Mouse (Mus musculus) kidney, postnatal 36 days (tissue): Measurements from ENCODE around the gene Nf1.
A peak's percentile ranks its signal among the peaks of the same experiment; 100 is the strongest.

ENCODE experiments used
- DNase-seq, 2 experiments: peaks; one replicate each; pipeline ENCODE4 v3.0.0; 2021 to 2022; ENCODE audit warnings: mixed read lengths in 2 of 2

The Nf1 gene

GRCm38 (mm10) chr11:79329585-79329984, 9.9 kb upstream of the Nf1 start:
- DNase-seq: no peak

GRCm38 (mm10) chr11:79335077-79335476, 4.4 kb upstream of the Nf1 start:
- DNase-seq: no peak

GRCm38 (mm10) chr11:79336722-79337267, 2.7 kb upstream of the Nf1 start:
- peak in 1 of 2 experiments; percentile 48 for DNase-seq

- DNase-seq: no peak
These were observed 872 bp upstream of the Nf1 start for GRCm38 (mm10) chr11:79338621-79339020.

- DNase-seq: peak; percentile 17 to 59
These were observed 602 bp downstream of the Nf1 start for GRCm38 (mm10) chr11:79339808-79340781.

GRCm38 (mm10) chr11:79356995-79357394, 17.5 kb downstream of the Nf1 start:
- DNase-seq: no peak

GRCm38 (mm10) chr11:79357397-79357796, 17.9 kb downstream of the Nf1 start:
- DNase-seq: no peak

GRCm38 (mm10) chr11:79364956-79365355, 25.5 kb downstream of the Nf1 start:
- no peak for DNase-seq

- no peak for DNase-seq
These were observed 26.8 kb downstream of the Nf1 start for GRCm38 (mm10) chr11:79366284-79366683.

- DNase-seq: peak in 1 of 2 experiments; percentile 37
These were observed 33.5 kb downstream of the Nf1 start for GRCm38 (mm10) chr11:79373031-79373430.

GRCm38 (mm10) chr11:79398336-79398735, 58.8 kb downstream of the Nf1 start:
- peak; percentile 89 to 96 for DNase-seq

GRCm38 (mm10) chr11:79403625-79404319, 64.3 kb downstream of the Nf1 start:
- DNase-seq: no peak

- no peak for DNase-seq
These were observed 74.4 kb downstream of the Nf1 start for GRCm38 (mm10) chr11:79413761-79414513.

- DNase-seq: no peak
These were observed 83.0 kb downstream of the Nf1 start for GRCm38 (mm10) chr11:79422496-79422895.

- no peak for DNase-seq
These were observed 87.1 kb downstream of the Nf1 start for GRCm38 (mm10) chr11:79426571-79426970.

- peak; percentile 30 to 50 for DNase-seq
These were observed 88.1 kb downstream of the Nf1 start for GRCm38 (mm10) chr11:79427638-79428037.

- no peak for DNase-seq
These were observed 95.8 kb downstream of the Nf1 start for GRCm38 (mm10) chr11:79435252-79435651.

- peak in 1 of 2 experiments; percentile 66 for DNase-seq
These were observed 108.9 kb downstream of the Nf1 start for GRCm38 (mm10) chr11:79448361-79448760.

GRCm38 (mm10) chr11:79452966-79453365, 113.5 kb downstream of the Nf1 start:
- peak; percentile 79 to 80 for DNase-seq

- DNase-seq: no peak
These were observed 118.4 kb downstream of the Nf1 start for GRCm38 (mm10) chr11:79457928-79458327.

GRCm38 (mm10) chr11:79459846-79460245, 120.4 kb downstream of the Nf1 start:
- no peak for DNase-seq

- no peak for DNase-seq
These were observed 121.4 kb downstream of the Nf1 start for GRCm38 (mm10) chr11:79460756-79461450.
